Mouse (Mus musculus) liver, adult 2 months (tissue): ENCODE measurements around the gene Syn3.

Source experiments
- CTCF ChIP-seq: fragments of 200-500 bp; IDR thresholded peaks from 2 replicates; pipeline ENCODE4 v1.5.1; 2011; ENCODE audit warnings: low read depth, low read length, control low read depth
- POLR2A ChIP-seq: fragments of 200-500 bp; IDR thresholded peaks from 2 replicates; pipeline ENCODE4 v1.6.1; 2011; ENCODE audit warnings: low read length, control low read depth; ENCODE audit not compliant: insufficient read depth; ENCODE audit errors: extremely low read depth

DNA sequence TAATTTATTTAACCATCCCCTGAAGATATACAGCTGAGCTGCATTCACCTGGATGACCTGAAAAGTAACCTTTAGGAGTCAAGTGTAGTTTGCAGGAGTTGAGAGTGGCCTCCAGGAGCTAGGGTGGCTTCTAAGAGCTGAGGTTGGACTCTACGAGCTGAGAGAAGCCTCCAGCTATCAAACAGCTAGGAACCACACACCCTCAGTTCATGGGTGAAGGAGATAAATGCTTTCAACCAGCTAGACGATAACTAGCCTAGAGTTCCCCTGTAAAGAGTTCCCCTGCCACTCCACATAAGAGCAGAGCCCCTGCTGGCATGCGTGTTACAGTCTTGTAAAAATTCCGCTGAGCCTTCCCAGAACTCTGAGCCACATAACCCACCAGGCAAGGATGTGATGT, 129.3 kb downstream of the Syn3 start:
- TF ChIP-seq POLR2A, result no peak
- TF ChIP-seq CTCF, result no peak
